Mouse (Mus musculus) right cerebral cortex, adult 2 months (tissue): ENCODE data around the gene Brms1l.
"Not testable (repeated sequence)": the region's sequence is repeated elsewhere in the genome, so short reads cannot be mapped to it uniquely, and the experiment has no call there.

Experiments
- DNase-seq, 2 experiments: peaks; one replicate each; pipeline ENCODE4 v3.0.0; 2021 to 2022; ENCODE audit warnings: low spot score in 2 of 2

Brms1l gene

DNA sequence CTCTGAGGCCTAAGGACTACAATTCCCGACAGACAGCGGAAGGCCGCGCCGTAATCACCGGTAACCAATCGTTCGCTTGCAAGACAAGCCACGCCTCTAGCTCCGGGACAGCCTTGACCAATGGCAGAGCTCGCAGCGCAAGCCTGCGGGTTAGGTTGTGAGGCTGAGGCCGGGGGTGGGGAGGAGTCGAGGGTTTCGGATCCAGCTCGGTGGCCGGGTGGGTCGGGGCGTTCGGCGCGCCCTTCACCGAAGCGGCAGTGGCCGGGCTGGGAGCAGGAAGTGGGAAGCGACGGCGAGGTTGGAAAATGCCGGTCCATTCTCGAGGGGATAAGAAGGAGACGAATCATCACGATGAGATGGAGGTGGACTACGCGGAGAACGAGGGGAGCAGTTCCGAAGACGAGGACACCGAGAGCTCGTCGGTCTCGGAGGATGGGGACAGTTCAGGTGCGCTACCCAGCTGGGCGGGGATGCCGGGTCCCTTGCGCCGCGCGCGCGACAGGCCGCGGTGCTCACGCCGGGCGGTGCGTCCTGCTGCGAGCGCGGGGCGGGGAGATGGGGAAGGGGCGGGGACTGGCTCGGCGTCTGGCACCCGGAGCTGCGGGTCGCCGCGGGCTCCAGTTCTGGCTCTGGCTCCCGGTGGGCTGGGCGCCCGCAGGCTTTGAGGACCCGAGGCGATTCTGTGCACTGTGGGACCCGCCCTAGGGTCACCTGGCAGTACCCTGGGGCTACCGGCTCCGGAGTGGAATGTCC, at the start of gene Brms1l:
Brms1l (plus strand) TSS at position 126 of the 753 bp plus-strand sequence.
- DNase-seq = peak; percentile 96 to 97

- DNase-seq = not testable (repeated sequence)
These were observed 41.6 kb upstream of the Brms1l start for GRCm38 (mm10) chr12:55794485-55794884.

DNA sequence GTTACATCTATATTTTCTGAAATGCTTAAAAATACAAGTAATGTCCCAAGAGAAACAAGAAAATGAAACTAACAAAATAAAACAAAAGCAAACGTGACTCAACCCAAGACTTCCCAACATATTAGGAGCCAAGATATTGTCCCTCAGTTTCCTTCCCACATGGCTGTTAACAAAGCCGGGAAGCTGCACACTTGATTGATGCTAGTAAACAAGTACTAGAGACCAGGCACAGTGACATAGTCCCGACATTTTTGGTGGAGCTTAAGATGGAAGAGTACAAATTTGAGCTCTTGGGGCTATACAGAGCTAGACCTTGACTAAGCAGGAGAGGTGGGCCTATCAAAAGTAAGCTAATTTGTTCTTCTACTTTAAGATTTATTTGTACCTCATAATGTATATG, 39.0 kb upstream of the Brms1l start:
- DNase-seq = no peak

DNA sequence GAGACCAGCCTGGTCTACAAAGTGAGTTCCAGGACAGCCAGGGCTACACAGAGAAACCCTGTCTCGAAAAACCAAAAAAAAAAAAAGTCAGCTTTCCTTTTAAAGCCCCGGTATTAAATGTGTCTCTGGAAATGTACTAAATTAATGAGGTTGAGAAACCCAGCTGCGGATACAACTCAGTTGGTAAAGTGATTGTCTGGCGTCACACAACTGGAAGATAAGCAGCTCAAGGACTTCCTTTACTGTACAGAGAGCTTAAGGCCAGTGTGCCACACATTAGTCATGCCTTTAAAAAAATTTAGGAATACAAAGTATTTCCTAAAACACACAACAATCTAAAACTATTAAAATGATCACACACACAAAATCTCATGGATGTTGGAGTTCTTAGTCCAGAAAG, 37.4 kb upstream of the Brms1l start:
- DNase-seq = no peak

DNA sequence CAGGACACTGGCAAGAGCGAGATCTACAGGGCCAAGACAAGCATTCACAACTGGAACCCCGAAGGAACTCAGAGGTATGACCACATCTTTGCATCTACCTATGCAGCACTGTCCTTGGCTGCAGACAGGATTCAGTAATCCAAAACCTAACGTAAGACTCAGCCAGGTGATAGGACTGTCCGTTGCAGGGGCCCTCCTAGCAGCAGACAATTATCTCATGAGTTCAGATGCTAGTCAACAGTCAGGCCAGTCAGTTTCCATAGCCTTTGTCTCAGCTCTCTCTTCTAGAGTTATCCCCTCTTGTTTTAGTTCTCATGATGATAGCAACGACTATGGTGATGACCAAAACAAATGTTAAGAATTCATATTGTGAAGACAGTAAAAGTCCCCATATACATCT, 36.0 kb upstream of the Brms1l start:
- no peak for DNase-seq

- DNase-seq = no peak
These were observed 35.0 kb upstream of the Brms1l start for GRCm38 (mm10) chr12:55801131-55801530.

GRCm38 (mm10) chr12:55805035-55805434, 31.1 kb upstream of the Brms1l start:
- no peak for DNase-seq

DNA sequence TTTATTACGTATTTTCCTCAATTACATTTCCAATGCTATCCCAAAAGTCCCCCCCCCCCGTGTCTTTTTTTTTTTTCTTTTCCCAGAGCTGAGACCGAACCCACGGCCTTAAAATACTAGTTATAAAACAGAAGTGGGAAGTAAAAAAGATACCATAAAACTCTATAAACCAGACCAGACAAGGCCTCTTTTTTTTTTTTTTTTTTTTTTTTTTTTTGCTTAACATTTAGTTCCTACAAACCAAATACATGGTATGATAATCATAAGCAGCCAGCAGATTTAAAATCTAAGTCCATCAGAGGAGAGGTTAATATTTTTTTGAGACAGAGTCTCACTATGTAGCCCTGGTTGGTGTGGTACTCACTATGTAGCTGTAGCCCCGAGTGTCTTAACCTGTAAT, 19.6 kb upstream of the Brms1l start:
- no peak for DNase-seq

GRCm38 (mm10) chr12:55820119-55820660, 15.9 kb upstream of the Brms1l start:
- peak; percentile 36 to 59 for DNase-seq

GRCm38 (mm10) chr12:55820661-55821314, 15.3 kb upstream of the Brms1l start, which contains the start of gene Ralgapa1:
Gene Ralgapa1 (minus strand): TSS chr12:55821167.
- DNase-seq = peak; percentile 83 to 90

DNA sequence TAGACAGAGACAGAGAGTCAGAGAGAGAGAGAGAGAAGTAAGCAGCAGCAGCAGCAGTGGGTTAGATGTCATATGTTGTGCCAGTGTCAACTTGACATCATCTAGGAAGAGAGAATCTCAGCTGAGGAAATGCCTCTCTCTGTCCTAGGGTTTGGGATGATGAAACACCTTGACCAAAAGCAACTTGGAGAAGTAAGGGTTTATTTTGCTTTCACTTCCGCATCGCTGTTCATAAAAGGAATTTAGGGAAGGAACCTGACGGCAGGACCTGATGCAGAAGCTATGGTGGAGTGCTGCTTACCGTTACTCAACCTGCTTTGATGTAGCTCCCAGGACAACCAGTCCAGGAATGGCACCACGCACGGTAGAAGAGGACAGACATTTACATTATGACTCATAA, 12.1 kb upstream of the Brms1l start:
- no peak for DNase-seq

DNA sequence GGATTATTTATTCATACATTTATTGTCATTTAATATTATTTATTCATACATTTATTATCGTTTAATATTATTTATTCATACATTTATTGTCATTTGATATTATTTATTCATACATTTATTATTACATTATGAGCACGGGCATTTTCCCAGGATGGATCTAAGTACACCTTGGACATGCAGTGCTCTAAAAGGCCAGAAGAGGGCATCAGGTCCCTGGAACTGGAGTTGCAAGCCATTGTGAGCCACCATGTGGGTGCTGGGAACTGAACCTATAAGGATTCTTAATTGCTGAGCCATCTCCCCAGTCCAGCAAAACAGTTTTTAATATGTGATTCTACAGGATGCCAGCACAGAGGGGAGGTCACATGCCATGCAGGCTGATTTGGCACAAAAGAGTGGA, 10.6 kb upstream of the Brms1l start:
- no peak for DNase-seq

- DNase-seq = peak; percentile 86 to 90
These were observed 5.0 kb upstream of the Brms1l start for GRCm38 (mm10) chr12:55831101-55831500.

GRCm38 (mm10) chr12:55832961-55833360, 3.2 kb upstream of the Brms1l start:
- no peak for DNase-seq

DNA sequence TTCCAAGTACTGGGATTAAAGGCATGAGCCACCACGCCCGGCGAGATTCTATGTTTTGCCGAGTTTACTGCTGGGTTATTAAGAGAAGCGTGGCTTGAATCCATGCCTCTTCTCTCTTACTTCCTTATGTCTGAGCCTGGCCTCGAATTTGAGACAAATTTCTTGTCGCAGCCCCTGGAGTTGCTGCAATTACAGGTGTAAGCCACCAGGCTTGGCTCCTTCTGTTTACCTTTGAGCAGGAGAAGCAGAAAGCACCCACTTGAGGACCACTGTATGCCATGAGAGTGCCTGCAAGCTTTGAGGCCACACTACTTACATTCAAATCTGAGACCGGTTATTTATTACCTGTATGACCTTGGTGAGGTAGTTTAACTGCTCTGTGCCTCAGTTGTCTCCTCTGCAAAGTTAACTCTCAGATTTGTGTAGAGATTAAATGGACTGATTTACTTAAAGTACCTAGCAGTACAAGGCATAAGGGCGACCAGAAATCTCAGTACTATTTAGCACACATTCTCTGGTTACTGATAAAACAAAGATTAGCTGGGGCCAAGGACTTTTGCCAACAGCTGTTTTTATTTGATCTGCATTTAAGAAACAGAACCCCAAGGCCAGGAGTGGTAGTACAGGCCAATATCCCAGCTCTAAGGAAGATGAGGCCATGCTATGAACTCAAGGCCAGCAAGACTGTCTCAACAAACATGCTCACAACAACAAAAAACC, 2.1 kb upstream of the Brms1l start:
- DNase-seq = no peak

DNA sequence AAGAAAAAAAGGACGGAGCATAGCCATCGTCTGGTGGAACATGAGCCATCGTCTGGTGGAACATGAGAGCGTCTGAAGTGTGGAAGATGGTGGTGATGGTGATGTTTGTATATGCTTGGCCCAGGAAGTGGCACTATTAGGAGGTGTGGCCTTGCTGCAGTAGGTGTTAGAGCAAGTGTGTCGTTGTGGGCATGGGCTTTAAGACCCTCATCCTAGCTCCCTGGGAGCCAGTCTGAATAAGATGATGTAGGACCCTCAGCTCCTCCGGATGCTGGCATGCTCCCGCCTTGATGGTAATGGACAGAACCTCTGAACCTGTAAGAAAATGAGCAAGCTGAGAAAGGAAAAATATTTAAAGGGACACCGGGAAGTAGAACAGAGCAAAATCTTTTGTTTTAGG, 1.2 kb upstream of the Brms1l start:
- DNase-seq = no peak

DNA sequence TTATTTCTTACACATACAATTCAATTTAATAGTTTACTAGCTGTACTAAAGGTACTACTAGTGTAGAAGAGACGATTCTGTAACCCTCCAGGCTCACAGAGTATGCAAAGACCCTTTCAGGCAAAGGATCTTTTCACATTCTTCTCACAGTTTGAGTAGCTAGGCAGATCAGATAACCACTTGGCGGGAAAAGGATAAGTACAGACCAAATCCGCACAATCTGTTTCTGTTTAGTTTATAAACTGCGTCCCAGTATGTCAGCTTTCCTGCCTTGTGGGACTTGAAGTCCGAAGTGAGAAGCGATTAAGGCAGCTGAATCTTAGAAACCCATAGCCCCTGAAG, 296 bp upstream of the Brms1l start:
- no peak for DNase-seq

DNA sequence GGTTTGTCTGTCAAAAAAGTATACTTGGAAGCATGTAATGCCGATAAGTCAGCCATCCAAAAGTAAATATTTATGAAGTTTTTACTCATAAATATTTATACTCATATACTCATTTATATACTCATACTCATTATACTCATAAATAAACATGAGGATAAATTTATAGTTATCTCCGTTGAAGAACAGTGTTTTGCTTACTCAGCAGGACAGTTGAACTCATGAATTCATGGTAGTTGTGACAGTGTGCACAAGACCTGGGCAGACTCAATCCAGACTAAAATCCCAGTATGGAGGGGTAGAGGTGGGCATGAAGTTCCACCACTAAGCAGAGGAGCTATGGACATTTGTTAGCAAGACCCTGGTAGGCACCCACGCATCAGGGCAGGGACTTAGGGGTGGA, 1.4 kb downstream of the Brms1l start:
- DNase-seq = no peak

DNA sequence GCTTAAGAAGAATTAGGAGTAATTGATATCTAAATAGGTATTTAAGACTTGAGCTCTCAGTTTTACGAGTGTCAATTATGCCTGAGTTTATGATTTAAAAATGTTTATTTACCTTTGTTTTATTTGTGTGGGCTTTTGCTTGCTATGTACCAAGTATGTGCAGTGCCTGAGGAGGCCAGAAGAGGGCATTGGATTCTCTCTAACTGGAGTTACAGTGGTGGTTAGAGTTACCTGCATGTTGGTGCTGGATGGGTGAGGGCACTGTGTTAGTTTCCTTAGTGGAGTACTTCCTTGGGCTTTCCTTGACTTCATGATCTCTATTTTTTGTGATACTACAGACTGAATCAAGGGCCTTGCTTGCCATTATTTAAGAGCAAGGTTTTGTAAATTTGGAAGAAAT, 10.6 kb downstream of the Brms1l start:
- DNase-seq = peak; percentile 37 to 38

DNA sequence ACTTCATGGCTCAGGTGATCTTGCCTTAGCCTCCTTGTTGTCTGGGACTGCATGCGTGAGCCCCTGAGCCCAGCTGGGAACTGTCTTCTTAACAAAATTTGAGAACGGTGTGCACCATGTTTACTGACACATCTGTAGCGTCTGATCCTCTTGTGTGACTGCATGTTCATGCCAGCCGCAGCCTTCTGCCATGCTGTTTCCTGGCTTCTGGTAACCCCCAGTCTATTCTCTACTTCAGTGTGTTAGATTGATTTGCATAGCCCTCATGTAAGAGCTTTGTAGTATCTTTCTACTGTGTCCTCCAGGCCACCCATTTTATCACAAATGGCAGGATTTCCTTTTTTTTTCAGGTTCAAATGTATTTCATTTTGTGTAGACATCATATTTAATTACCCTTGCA, 11.7 kb downstream of the Brms1l start:
- DNase-seq = no peak

DNA sequence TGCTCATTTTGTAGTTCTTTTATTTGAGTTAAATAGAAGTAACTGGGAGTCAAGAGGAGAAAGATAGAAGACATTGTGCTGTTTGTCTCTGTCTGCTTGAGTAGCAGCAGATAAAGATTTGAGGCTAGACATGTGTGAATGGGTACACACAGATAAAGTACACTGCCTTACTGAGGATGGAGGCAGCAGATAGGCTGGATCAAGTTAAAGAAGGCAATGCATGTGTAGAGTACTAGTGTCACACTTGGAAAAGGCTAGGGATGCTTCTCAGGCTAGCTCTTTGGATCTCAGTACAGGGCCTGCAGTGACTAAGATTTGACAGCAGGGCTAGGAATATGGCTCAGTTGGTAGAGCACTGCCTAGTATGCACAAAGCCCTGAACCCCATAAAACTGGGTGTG, 14.5 kb downstream of the Brms1l start:
- DNase-seq = no peak
